Mouse (Mus musculus) limb, embryonic 13.5 days (tissue): ENCODE measurements around the gene Spata20. TPM values are rescaled to one million over a fixed set of nuclear protein-coding genes. Genes with fewer than 3 reads are reported as not detected.

ENCODE experiments used
- ATAC-seq: fragments of 200-750 bp; cut with Nextera tagmentation; 2 replicates; pipeline ENCODE4 v1.8.0; 2017; ENCODE audit warnings: low read depth, moderate number of reproducible peaks, moderate TSS enrichment; ENCODE audit not compliant: low FRiP score
- H3K27ac ChIP-seq: fragments of 300-500 bp; sonication (generic); 2 replicates; pipeline ENCODE4 v1.5.1; 2015; ENCODE audit warnings: inconsistent platforms, mild to moderate bottlenecking, moderate library complexity
- H3K27me3 ChIP-seq: fragments of 300-500 bp; sonication (generic); 2 replicates; pipeline ENCODE4 v1.6.1; 2015; ENCODE audit warnings: mild to moderate bottlenecking, inconsistent platforms
- H3K36me3 ChIP-seq: fragments of 300-500 bp; sonication (generic); 2 replicates; pipeline ENCODE4 v1.6.1; 2015; ENCODE audit warnings: inconsistent platforms, mild to moderate bottlenecking, moderate library complexity
- H3K4me1 ChIP-seq: fragments of 300-500 bp; sonication (generic); 2 replicates; pipeline ENCODE4 v1.6.1; 2015; ENCODE audit warnings: inconsistent platforms
- H3K4me2 ChIP-seq: fragments of 300-500 bp; sonication (generic); replicated peaks from 2 replicates; pipeline ENCODE4 v1.6.1; 2015; ENCODE audit warnings: inconsistent platforms, mild to moderate bottlenecking, moderate library complexity
- H3K4me3 ChIP-seq: fragments of 300-500 bp; sonication (generic); 2 replicates; pipeline ENCODE4 v1.5.1; 2015; ENCODE audit warnings: moderate library complexity, mild to moderate bottlenecking, inconsistent platforms
- H3K9ac ChIP-seq: fragments of 300-500 bp; sonication (generic); 2 replicates; pipeline ENCODE4 v1.6.1; 2015; ENCODE audit warnings: mild to moderate bottlenecking, inconsistent platforms
- H3K9me3 ChIP-seq: fragments of 300-500 bp; sonication (generic); 2 replicates; pipeline ENCODE4 v1.6.1; 2016; ENCODE audit warnings: inconsistent platforms
- WGBS: fragments of 180-500 bp; shearing (Covaris S2); methylation state at CpG from one replicate; pipeline ENCODE4 v1.1.7; 2015; 5-methylcytosine and 5-hydroxymethylcytosine counted together
- polyA plus RNA-seq: library from polyadenylated mRNA; unstranded; fragments of >200 nt; fragmentation: Nextera tagmentation; extraction: Ambion mirVana; gene quantifications from 2 replicates; pipeline ENCODE4 v1.2.1, GENCODE M21; 2015

Gene Spata20
- polyA plus RNA-seq, 1 experiment from 2014 or later: 0.20 TPM

DNA sequence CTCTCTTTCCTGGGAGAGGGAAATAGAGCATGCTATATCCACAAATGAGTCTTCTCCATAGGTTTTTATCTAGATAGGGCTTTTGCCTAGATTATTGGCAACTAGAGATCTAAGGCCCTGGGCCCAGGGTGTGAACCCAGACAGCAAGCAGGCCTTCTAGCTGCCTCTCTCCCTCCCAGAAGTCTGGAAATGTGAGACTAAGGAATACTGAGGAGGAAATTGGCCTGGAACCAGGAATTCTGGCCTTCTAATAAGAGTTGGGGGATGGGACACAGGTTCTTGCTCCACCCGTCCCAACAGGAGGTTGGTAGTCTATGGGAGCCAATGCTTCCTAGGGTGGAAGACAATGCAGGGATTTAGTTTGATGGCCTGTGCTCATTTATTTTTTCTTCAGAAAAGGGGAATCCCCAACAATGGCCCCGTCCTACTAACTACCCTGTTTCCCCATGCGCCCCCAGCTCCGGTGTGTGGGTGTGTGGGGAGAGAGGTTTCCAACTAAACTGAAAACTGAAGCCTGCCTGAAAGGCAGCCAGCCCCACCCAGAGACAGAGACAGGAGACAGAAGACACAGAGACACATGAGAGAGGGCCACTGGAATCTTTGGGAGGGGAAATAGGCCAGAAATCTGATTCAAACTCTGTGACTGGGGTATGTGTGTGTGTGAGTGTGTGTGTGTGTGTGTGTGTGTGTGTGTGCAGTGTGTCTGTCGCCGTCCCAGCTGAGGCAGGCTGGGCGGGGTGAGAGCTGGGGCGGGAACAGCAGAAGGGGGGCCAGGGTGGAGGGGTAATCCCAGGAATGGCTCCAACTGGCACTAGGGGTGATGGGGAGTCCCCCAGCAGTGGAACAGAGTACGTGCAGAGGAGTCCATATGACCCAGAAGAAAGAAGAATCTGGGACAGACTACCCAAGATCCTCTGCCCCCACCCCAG, 16.6 kb downstream of the Spata20 start:
- H3K4me2 ChIP-seq: peak overlapping the region; percentile 85
- peaks cover 68% of the 10 kb centered on the region for H3K4me1 ChIP-seq
- no peaks in the 10 kb centered on the region for H3K9me3 ChIP-seq
- H3K36me3 ChIP-seq: peaks cover 24% of the 10 kb centered on the region
- 16% methylated on average over 8 of the region's 9 CpGs for WGBS
- peak overlapping the region; percentile 43 for H3K9ac ChIP-seq
- H3K27ac ChIP-seq: peak overlapping the region; percentile 99
- 0 out of 2 replicates have a peak, but pooled peaks have one; percentile 11 for ATAC-seq
- H3K27me3 ChIP-seq: no peaks in the 10 kb centered on the region
- H3K4me3 ChIP-seq: peak overlapping the region; percentile 98

DNA sequence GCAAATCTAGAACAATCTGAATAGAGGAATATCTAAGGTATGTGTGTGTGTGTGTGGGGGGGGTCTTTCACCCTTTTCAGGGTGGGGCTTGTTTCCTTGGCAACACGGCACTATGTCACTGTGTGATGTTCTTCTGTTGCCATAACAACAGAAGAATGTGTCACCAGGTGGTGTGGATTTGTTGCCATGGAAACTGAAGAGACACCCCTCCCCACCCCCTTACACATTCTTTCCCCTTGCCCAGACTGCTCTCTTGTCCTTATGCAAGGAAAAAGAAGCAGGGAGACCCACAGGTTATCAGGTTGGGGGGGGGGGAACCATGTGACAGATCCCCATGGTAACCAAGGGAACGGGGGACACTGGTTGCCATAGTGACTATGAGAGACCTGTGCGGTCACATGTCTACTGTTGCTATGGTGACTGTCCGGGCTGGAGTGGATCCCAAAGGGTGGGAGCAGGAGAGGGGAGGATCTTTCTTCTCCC, 17.4 kb downstream of the Spata20 start:
- peak overlapping the region; percentile 85 for H3K4me2 ChIP-seq
- H3K4me3 ChIP-seq: peak overlapping the region; percentile 98

DNA sequence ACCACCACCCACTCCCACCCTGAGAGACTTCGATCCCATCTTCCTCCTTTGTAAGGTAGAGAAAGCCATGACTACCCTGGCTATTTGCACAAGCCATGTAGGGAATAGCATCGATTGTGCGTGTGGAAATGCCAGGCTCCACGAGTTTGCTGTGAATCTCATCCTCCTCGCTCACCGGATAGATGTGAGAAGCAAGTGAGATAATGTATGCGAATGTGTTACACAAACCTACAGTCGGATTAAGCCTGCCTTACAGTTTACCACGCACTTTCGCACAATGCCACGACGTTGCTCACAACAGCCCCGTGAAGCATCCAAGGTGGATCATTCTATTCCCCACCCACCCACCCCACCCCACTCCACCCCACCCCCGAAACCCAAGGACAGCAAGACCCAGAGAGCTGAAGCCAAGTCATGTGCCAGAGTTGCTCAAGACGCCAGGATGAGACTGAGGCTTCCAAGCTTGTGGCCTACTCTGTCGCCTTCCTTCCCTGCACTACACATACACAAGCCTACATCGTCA, 19.6 kb downstream of the Spata20 start:
- Histone ChIP-seq H3K4me2 (no peak overlapping the region), H3K27me3 (no peaks in the 10 kb centered on the region), H3K4me1 (peaks cover 73% of the 10 kb centered on the region), H3K9me3 (no peaks in the 10 kb centered on the region), H3K27ac (no peak overlapping the region; the same call in 1 of the 2 replicates), H3K9ac (no peak overlapping the region), H3K36me3 (peaks cover 50% of the 10 kb centered on the region), H3K4me3 (no peak overlapping the region)
- WGBS: 87% methylated on average over 17 of the region's 17 CpGs
- no peak for ATAC-seq

More for the DNA sequence above, 17.4 kb downstream of the Spata20 start:
- ATAC-seq: peak; percentile 53
- Histone ChIP-seq H3K4me1 (peaks cover 76% of the 10 kb centered on the region), H3K9ac (0 out of 2 replicates have a peak overlapping the region, but pooled peaks have one; percentile 43), H3K27ac (peak overlapping the region; percentile 99), H3K27me3 (no peaks in the 10 kb centered on the region), H3K9me3 (no peaks in the 10 kb centered on the region), H3K36me3 (peaks cover 28% of the 10 kb centered on the region)
- 11% methylated on average over 4 of the region's 4 CpGs for WGBS

DNA sequence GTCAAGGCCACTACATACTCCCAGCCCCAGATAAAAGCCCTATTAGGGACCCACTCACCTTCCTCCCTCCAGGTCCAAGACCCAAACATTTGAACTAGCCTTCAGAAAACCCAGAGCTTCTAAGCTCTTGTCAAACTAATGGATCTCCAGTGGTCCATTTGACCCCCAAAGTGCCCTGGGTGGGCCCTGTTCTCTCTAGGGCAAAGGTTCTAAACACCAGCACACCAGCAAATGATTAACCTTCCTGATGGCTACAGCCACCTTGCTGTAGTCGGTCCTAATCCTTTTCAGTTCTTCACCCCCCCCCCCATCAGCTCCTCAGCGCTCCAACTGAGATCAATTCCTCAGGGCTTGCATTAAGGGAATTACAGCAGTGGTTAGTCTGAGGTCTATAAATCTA, 21.8 kb downstream of the Spata20 start:
- no peak for ATAC-seq
- 22% methylated on average over 2 of the region's 2 CpGs for WGBS
- Histone ChIP-seq H3K9ac (no peak overlapping the region), H3K36me3 (peaks cover 72% of the 10 kb centered on the region), H3K27me3 (no peaks in the 10 kb centered on the region), H3K9me3 (no peaks in the 10 kb centered on the region), H3K27ac (no peak overlapping the region), H3K4me1 (peaks cover 53% of the 10 kb centered on the region), H3K4me2 (0 out of 2 replicates have a peak overlapping the region, but pooled peaks have one; percentile 1), H3K4me3 (no peak overlapping the region)

GRCm38 (mm10) chr11:94461856-94462255, 24.1 kb downstream of the Spata20 start:
- Histone ChIP-seq H3K9ac (no peak overlapping the region), H3K4me2 (no peak overlapping the region), H3K4me1 (peaks cover 30% of the 10 kb centered on the region), H3K36me3 (peaks cover 88% of the 10 kb centered on the region), H3K27ac (no peak overlapping the region), H3K4me3 (no peak overlapping the region), H3K27me3 (no peaks in the 10 kb centered on the region), H3K9me3 (no peaks in the 10 kb centered on the region)
- ATAC-seq: no peak
- WGBS: 95% methylated on average over 11 of the region's 11 CpGs

- ATAC-seq: no peak
- H3K36me3 ChIP-seq: peaks cover 98% of the 10 kb centered on the region
- H3K9ac ChIP-seq: no peak overlapping the region
These were observed 29.0 kb downstream of the Spata20 start for GRCm38 (mm10) chr11:94457001-94457400.

DNA sequence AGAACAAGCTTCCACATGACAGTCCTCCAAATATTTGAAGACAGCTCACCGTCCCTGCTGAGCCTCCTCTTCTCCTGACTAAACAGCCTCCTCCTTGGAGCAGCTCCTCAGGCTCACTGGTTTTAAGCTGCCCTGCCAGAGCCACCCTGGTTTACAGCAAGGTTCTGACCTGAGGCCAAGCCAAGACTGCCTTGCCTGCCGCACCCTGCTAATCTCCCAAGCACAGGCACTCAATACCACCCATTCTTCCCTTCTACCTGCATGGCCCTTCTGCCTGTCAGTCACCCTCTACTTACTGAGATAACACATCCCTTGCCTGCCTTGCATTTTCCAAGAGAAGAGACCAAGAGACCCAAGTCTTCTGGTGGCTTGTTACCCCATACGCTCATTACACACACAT, 29.6 kb downstream of the Spata20 start:
- 80% methylated on average over 3 of the region's 3 CpGs for WGBS
- peaks cover 20% of the 10 kb centered on the region for H3K4me1 ChIP-seq
- H3K9ac ChIP-seq: no peak overlapping the region
- no peak overlapping the region for H3K4me2 ChIP-seq
- H3K27ac ChIP-seq: no peak overlapping the region
- ATAC-seq: no peak
- H3K9me3 ChIP-seq: no peaks in the 10 kb centered on the region
- no peak overlapping the region for H3K4me3 ChIP-seq
- H3K27me3 ChIP-seq: no peaks in the 10 kb centered on the region
- peaks cover 98% of the 10 kb centered on the region for H3K36me3 ChIP-seq

More at GRCm38 (mm10) chr11:94457001-94457400, 29.0 kb downstream of the Spata20 start:
- Histone ChIP-seq H3K4me3 (no peak overlapping the region), H3K4me2 (no peak overlapping the region), H3K27me3 (no peaks in the 10 kb centered on the region), H3K4me1 (peaks cover 15% of the 10 kb centered on the region; the same call in 1 of the 2 replicates), H3K9me3 (no peaks in the 10 kb centered on the region), H3K27ac (no peak overlapping the region)
- WGBS: 87% methylated on average over 15 of the region's 15 CpGs

DNA sequence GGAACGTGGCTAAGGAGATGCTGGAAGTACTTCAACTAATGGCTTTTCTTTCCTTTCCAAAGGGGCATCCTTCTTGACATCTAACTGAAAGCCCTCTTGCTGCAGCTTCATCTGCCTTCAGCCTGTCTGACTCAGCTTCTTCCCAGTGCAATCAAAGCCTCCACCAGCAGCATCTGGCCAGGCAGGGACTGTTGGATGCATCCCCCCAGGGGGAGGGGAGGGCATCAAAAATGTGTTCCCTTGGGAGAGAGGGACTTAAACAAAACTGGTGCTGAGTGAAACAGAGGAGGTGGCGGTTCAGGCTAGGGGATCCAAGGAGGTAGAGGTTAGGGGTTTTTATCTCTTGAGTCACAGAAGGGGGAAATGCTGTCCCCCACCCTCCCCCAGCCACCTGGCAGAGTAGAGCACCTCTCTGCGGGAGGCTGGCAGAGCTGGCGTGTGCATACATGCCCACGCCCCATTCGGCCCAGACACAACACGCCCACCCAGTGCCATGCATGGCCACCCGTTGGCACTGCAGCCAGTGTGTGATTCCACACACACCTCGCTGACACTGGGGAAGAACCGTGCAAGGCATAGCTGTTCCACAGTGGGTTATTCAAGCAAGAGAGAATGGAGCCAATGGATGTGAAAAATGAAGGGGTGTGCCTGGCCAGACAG, 30.7 kb downstream of the Spata20 start:
- Histone ChIP-seq H3K36me3 (peaks cover 96% of the 10 kb centered on the region), H3K27me3 (no peaks in the 10 kb centered on the region), H3K9me3 (no peaks in the 10 kb centered on the region), H3K27ac (no peak overlapping the region), H3K4me3 (no peak overlapping the region), H3K9ac (no peak overlapping the region), H3K4me1 (peaks cover 30% of the 10 kb centered on the region), H3K4me2 (no peak overlapping the region)
- no peak for ATAC-seq
- WGBS: 80% methylated on average over 10 of the region's 10 CpGs

DNA sequence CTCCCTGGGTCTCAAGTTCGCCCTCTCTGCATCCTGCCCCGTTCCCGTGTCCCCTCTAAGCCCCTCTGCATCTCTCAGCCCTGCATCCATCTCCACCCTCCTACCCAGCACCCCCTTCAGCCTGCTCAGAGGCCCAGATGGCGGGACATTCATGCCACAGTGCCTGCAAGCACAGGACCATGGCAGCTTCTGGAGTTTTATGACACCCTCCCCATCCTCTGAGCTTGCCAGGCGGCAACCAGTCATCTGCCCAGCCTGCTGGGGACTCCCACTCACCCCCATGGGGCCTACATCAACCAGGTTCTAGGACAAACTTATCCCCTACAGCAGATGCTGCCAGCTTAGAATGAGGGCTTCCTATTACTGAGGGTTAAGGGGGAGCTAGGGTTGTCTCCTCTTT, 31.2 kb downstream of the Spata20 start:
- Histone ChIP-seq H3K27ac (no peak overlapping the region), H3K4me3 (no peak overlapping the region), H3K9me3 (no peaks in the 10 kb centered on the region), H3K4me2 (no peak overlapping the region), H3K27me3 (no peaks in the 10 kb centered on the region), H3K4me1 (peaks cover 32% of the 10 kb centered on the region), H3K9ac (no peak overlapping the region), H3K36me3 (peaks cover 95% of the 10 kb centered on the region)
- 64% methylated on average over 5 of the region's 5 CpGs for WGBS
- ATAC-seq: no peak

DNA sequence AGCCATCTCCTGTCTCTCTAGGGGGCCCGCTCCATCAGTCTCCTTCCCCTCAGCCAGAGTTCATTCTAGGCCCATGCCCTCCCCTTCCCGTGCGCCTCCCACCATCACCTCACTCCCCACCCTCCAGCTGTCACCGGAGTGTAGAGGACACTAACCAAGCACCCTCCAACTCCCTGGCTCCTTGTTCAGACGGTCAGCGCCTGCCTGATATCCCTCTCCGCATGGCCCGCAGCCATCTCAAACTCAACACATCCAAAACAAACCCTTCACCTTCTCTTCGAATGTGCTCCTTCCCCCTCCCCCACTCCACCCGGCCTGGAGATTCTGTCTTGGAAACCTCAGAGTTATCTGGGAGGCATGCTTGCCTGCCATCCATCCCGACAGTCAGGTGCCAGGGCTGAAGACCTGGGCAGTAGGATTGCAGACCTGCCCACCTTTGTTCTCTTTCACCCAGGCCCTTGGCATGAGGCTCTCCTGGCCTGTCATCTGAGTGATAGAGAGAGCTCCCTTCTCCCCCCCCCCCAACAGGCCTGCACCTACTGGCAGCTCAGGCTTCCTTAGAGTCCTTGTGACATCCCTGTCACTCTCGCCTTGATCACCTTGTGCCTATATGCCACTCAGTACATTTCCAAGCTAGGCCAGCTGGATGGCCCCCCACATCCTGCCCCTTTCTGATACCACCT, 34.7 kb downstream of the Spata20 start:
- H3K4me2 ChIP-seq: no peak overlapping the region
- H3K4me1 ChIP-seq: peaks cover 38% of the 10 kb centered on the region
- no peaks in the 10 kb centered on the region for H3K9me3 ChIP-seq
- no peak overlapping the region for H3K4me3 ChIP-seq
- no peak for ATAC-seq
- no peak overlapping the region for H3K9ac ChIP-seq
- 48% methylated on average over 12 of the region's 12 CpGs for WGBS
- H3K27ac ChIP-seq: no peak overlapping the region
- H3K27me3 ChIP-seq: no peaks in the 10 kb centered on the region
- H3K36me3 ChIP-seq: peaks cover 86% of the 10 kb centered on the region

- H3K4me3 ChIP-seq: no peak overlapping the region
- 70% methylated on average over 5 of the region's 5 CpGs for WGBS
- peaks cover 42% of the 10 kb centered on the region for H3K4me1 ChIP-seq
- no peaks in the 10 kb centered on the region for H3K27me3 ChIP-seq
- no peak overlapping the region for H3K9ac ChIP-seq
- no peak overlapping the region for H3K4me2 ChIP-seq
- ATAC-seq: no peak
- no peak overlapping the region for H3K27ac ChIP-seq
- H3K9me3 ChIP-seq: no peaks in the 10 kb centered on the region
- H3K36me3 ChIP-seq: peaks cover 72% of the 10 kb centered on the region
These were observed 36.1 kb downstream of the Spata20 start for GRCm38 (mm10) chr11:94449886-94450285.
